Mouse (Mus musculus) megakaryocyte, embryonic 14.5 days (primary cell): ENCODE measurements around the gene Sft2d1.
"Not testable (repeated sequence)": the region's sequence is repeated elsewhere in the genome, so short reads cannot be mapped to it uniquely, and the experiment has no call there.

ENCODE experiments used
- FLI1 ChIP-seq: IDR thresholded peaks from 2 replicates; pipeline ENCODE4 v1.6.1; 2012; ENCODE audit warnings: low read length, inconsistent platforms, mixed read lengths
- GATA1 ChIP-seq: IDR thresholded peaks from 3 replicates; pipeline ENCODE4 v1.6.1; 2012; ENCODE audit warnings: mixed read lengths, low read length, inconsistent platforms, borderline replicate concordance

DNA sequence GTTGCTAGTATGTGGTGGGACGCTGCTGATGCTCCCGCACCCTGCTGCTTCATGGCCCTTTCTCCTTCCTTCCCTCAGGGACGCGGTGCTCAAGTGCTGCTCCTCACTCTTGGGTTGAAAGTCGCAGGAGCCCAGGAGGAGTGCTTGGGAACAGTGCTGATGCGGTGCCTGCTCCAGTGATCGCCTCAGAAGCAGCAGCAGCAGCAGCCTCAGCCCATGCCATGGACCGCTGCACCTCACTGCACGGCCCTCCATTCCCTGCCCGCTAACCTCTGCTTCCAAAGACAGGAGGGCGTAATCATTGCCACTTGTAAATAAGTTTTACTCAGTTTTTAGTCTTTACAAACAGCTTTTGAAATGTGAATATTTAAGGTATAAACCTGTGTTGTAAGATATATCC lies 16.0 kb downstream of the Sft2d1 start:
- TF ChIP-seq GATA1, FLI1: not testable (repeated sequence)
